Mouse (Mus musculus) stomach, postnatal 0 days (tissue): Measurements from ENCODE around the gene Rbms3. TPM values are rescaled to one million over a fixed set of nuclear protein-coding genes. Genes with fewer than 3 reads are reported as not detected.

Experiments used
- ATAC-seq: fragments of 200-750 bp; cut with Nextera tagmentation; 2 replicates; pipeline ENCODE4 v1.8.0; 2017; ENCODE audit not compliant: low FRiP score, low TSS enrichment
- DNase-seq: peaks from one replicate; pipeline ENCODE4 v3.0.0-alpha.2; 2016; ENCODE audit warnings: low spot score
- H3K27ac ChIP-seq: fragments of 300-500 bp; sonication (generic); replicated peaks from 2 replicates; pipeline ENCODE4 v1.5.1; 2014; ENCODE audit warnings: mild to moderate bottlenecking, control low read depth
- H3K27me3 ChIP-seq: fragments of 300-500 bp; sonication (generic); 2 replicates; pipeline ENCODE4 v1.6.1; 2014; ENCODE audit warnings: low read length; ENCODE audit not compliant: control insufficient read depth, insufficient read depth
- H3K36me3 ChIP-seq: fragments of 300-500 bp; sonication (generic); 2 replicates; pipeline ENCODE4 v1.6.1; 2014; ENCODE audit warnings: low read length, mixed read lengths; ENCODE audit not compliant: control insufficient read depth, insufficient read depth
- H3K4me1 ChIP-seq: fragments of 300-500 bp; sonication (generic); replicated peaks from 2 replicates; pipeline ENCODE4 v1.6.1; 2014; ENCODE audit warnings: antibody characterized with exemption; ENCODE audit not compliant: control insufficient read depth, insufficient read depth
- H3K4me2 ChIP-seq: fragments of 300-500 bp; sonication (generic); replicated peaks from 2 replicates; pipeline ENCODE4 v1.6.1; 2014; ENCODE audit warnings: low read depth, mild to moderate bottlenecking, control low read depth, moderate library complexity
- H3K4me3 ChIP-seq: fragments of 300-500 bp; sonication (generic); 2 replicates; pipeline ENCODE4 v1.5.1; 2014; ENCODE audit warnings: low read depth, low read length, control low read depth
- H3K9ac ChIP-seq: fragments of 300-500 bp; sonication (generic); 2 replicates; pipeline ENCODE4 v1.6.1; 2014; ENCODE audit warnings: mild to moderate bottlenecking, low read length, control low read depth, mixed read lengths
- H3K9me3 ChIP-seq: fragments of 300-500 bp; sonication (generic); 2 replicates; pipeline ENCODE4 v1.6.1; 2016; ENCODE audit warnings: low read length; ENCODE audit not compliant: control insufficient read depth
- CTCF ChIP-seq: IDR thresholded peaks from 2 replicates; pipeline ENCODE4 v1.5.1; 2016; ENCODE audit warnings: antibody characterized with exemption, low read depth, mild to moderate bottlenecking, moderate library complexity
- EP300 ChIP-seq: optimal IDR thresholded peaks from 2 replicates; pipeline ENCODE3; 2016; ENCODE audit warnings: antibody characterized with exemption
- WGBS: fragments of 180-500 bp; shearing (Covaris S2); extraction: QIAGEN DNeasy Blood & Tissue Kit; methylation state at CpG from one replicate; pipeline ENCODE4 v1.1.7; 2014; 5-methylcytosine and 5-hydroxymethylcytosine counted together
- polyA plus RNA-seq: library from polyadenylated mRNA; unstranded; fragments of >200 nt; fragmentation: Nextera tagmentation; extraction: Ambion mirVana; gene quantifications from 2 replicates; pipeline ENCODE4 v1.2.1, GENCODE M21; 2015

The Rbms3 gene
- polyA plus RNA-seq, 1 experiment from 2014 or later: 20.9 TPM

DNA sequence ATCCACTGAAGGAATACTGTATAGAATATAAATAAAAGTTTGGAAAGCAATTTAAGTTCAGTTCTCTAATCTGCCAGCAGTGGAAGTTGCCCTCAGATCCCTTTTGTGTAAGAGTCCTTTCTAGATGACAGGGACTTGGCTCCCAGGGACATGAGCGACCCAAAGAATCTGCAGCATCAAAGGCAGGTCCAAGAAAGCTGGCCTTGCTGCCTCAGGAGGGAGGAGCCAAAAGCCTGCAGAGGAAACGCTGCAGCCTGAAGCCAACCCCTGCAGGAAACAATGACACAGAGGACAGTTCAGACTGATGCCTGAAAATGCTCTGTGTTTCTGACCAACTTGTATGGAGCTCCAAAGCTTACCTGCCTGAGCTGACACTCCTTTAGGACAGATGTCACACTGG lies 656.1 kb downstream of the Rbms3 start:
- H3K27ac ChIP-seq: no peak overlapping the region
- no peak for ATAC-seq
- H3K36me3 ChIP-seq: no peaks in the 10 kb centered on the region
- H3K4me3 ChIP-seq: no peak overlapping the region
- no peak overlapping the region for H3K4me2 ChIP-seq
- 27% methylated on average over 2 of the region's 2 CpGs for WGBS
- H3K4me1 ChIP-seq: no peaks in the 10 kb centered on the region
- H3K27me3 ChIP-seq: no peaks in the 10 kb centered on the region
- H3K9ac ChIP-seq: no peak overlapping the region
- DNase-seq: no peak
- no peak for TF ChIP-seq EP300
- TF ChIP-seq CTCF: no peak
- H3K9me3 ChIP-seq: no peaks in the 10 kb centered on the region

DNA sequence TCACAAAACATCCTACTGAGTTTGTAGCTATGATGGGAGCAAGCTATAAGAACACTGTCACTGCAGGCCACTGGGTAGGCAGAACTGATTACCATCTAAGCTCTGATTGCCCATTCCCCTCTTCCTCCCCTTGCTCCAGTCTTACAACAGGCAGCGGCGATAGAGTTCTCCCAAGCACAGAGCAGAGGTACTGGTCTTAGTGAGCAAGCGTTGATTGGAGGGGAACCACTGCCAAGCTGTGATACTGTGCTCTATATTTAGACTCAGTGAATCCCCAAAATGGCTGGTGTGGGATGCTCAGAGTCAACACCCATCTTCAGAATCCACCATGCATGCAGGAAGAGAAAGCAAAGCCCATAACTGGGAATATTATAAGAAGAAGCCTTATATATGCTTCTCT lies 662.4 kb downstream of the Rbms3 start:
- WGBS: 94% methylated on average over 3 of the region's 3 CpGs
- no peak for TF ChIP-seq CTCF
- TF ChIP-seq EP300: no peak
- H3K9ac ChIP-seq: no peak overlapping the region
- no peak overlapping the region for H3K4me2 ChIP-seq
- no peaks in the 10 kb centered on the region for H3K27me3 ChIP-seq
- H3K27ac ChIP-seq: no peak overlapping the region
- H3K4me3 ChIP-seq: no peak overlapping the region
- ATAC-seq (no peak), DNase-seq (no peak)
- no peaks in the 10 kb centered on the region for H3K4me1 ChIP-seq
- H3K9me3 ChIP-seq: no peaks in the 10 kb centered on the region
- H3K36me3 ChIP-seq: no peaks in the 10 kb centered on the region

DNA sequence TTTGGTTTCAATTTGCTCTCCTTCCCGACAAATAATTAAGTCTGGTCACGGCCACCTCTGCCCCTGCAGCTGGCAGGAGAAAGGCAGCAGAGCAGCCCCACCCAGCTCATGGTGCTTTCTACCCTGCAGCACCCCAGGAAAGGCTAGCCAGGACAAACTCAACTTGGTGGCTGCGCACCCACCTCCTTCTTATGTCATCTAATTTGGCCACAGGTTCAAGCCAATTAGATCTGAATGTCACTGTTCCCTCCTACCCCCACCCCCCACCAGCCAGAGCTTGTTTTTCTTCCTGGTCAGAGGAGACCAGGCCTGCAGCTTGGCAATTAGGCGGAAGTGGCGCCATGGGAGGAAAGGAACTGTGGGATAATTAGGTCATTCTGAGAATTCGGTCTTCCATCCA lies 664.0 kb downstream of the Rbms3 start:
- Histone ChIP-seq H3K4me1 (no peaks in the 10 kb centered on the region), H3K9ac (no peak overlapping the region), H3K4me2 (peak overlapping the region; percentile 17; the same call in 1 of the 2 replicates), H3K4me3 (no peak overlapping the region), H3K27me3 (no peaks in the 10 kb centered on the region), H3K36me3 (no peaks in the 10 kb centered on the region), H3K9me3 (peaks cover 3% of the 10 kb centered on the region; the same call in 1 of the 2 replicates), H3K27ac (no peak overlapping the region)
- no peak for ATAC-seq
- WGBS: 76% methylated on average over 6 of the region's 6 CpGs
- no peak for DNase-seq
- TF ChIP-seq CTCF: no peak
- TF ChIP-seq EP300: no peak

DNA sequence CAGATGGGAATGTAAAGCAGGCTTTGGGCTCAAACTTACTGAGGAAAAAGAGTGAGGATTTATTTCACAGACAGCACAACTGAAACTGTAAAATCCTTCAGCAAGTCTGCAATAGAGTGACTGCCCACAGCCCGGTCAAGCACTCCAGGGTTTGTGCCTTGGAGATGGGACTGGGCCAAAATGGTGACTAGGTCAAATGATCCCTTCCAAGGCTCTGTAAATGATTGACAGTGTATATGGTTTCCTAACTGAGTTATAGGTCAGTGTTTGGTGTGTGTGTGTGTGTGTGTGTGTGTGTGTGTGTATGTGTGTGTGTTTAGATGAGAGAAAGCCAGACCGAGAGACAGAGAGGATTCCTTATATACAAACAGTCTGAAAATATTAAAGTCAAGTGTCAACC lies 673.6 kb downstream of the Rbms3 start:
- DNase-seq (no peak), ATAC-seq (no peak)
- H3K9ac ChIP-seq: no peak overlapping the region
- no peaks in the 10 kb centered on the region for H3K4me1 ChIP-seq
- no peaks in the 10 kb centered on the region for H3K36me3 ChIP-seq
- no peak overlapping the region for H3K27ac ChIP-seq
- H3K27me3 ChIP-seq: no peaks in the 10 kb centered on the region
- H3K9me3 ChIP-seq: peaks cover 3% of the 10 kb centered on the region; the same call in 1 of the 2 replicates
- TF ChIP-seq CTCF (no peak), EP300 (no peak)
- WGBS: 74% methylated on average over 2 of the region's 2 CpGs
- no peak overlapping the region for H3K4me3 ChIP-seq
- no peak overlapping the region for H3K4me2 ChIP-seq

DNA sequence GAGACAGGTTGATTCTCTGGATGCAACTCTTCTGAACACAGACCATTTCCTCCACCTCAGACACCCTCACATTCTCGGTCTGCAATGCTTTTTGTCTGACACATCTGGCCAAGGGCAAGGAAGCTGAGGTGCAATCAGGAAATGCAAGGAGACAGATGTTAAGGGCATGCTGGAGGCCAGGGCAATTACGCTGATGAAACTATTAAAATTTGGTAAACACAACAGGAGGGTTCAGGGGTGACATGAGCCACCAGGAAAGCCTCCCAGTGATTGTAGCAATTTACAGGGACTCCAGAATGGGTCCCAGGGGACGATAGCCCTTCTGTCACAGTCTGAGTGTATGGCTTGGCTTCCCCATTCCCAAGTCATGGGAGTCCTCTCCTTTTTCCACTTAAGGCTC lies 681.5 kb downstream of the Rbms3 start:
- no peaks in the 10 kb centered on the region for H3K4me1 ChIP-seq
- no peak overlapping the region for H3K27ac ChIP-seq
- DNase-seq: no peak
- H3K9me3 ChIP-seq: no peaks in the 10 kb centered on the region
- no peak for ATAC-seq
- H3K4me3 ChIP-seq: no peak overlapping the region
- WGBS: 62% methylated on average over 3 of the region's 3 CpGs
- H3K36me3 ChIP-seq: no peaks in the 10 kb centered on the region
- H3K4me2 ChIP-seq: no peak overlapping the region
- no peak overlapping the region for H3K9ac ChIP-seq
- H3K27me3 ChIP-seq: no peaks in the 10 kb centered on the region
- no peak for TF ChIP-seq EP300
- no peak for TF ChIP-seq CTCF

DNA sequence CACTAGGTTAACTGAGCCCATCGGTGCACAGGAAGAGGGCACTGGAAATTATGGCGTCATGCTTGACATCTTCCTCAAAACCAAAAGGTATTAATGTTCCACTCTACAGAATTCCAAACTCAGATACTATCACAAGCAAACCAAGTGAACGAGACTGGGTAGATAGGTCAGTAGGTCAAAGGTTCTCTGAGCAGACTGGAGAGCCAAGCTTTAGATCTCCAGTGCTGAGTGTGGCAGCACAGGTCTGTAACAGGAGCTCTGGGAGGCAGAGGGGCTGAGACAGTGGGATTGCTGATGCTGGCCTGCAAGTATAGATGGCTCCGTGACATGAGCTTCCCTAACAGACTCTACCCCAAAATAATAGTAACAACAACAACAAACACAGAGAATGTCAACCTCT lies 682.3 kb downstream of the Rbms3 start:
- DNase-seq (no peak), ATAC-seq (no peak)
- Histone ChIP-seq H3K4me1 (no peaks in the 10 kb centered on the region), H3K27me3 (no peaks in the 10 kb centered on the region), H3K9ac (no peak overlapping the region), H3K27ac (no peak overlapping the region), H3K4me2 (no peak overlapping the region), H3K4me3 (no peak overlapping the region), H3K9me3 (no peaks in the 10 kb centered on the region), H3K36me3 (no peaks in the 10 kb centered on the region)
- TF ChIP-seq EP300 (no peak), CTCF (no peak)
- 80% methylated on average over 4 of the region's 4 CpGs for WGBS
